Mouse (Mus musculus) left cerebral cortex, adult 8-10 months (tissue): ENCODE results near the gene Zfp281. TPM values are rescaled to one million over a fixed set of nuclear protein-coding genes. Genes with fewer than 3 reads are reported as not detected.

Source experiments
- total RNA-seq, 4 experiments: library from RNA; stranded (reverse); gene quantifications; 2 replicates each; pipeline ENCODE4 v1.2.4; 2022

Zfp281 gene
- total RNA-seq, 4 experiments from 2014 or later, result 33.5 to 34.4 (median 33.7) TPM

Other genes starting within 250 kb of the Zfp281 start
- gene Ddx59, start 209.6 kb upstream of the Zfp281 start, total RNA-seq, result 10 to 100 TPM in 3 of 4 experiments, 1 to 10 TPM in 1; 10.0 to 14.0 (median 12.1) TPM
- under 1 TPM; 0.07 to 0.37 (median 0.19) TPM for gene Kif14, start 158.6 kb upstream of the Zfp281 start, total RNA-seq